Mouse (Mus musculus) G1E (cell line): ENCODE data around the gene Gpr153. TPM values are rescaled to one million over a fixed set of nuclear protein-coding genes. Genes with fewer than 3 reads are reported as not detected.
A peak's percentile ranks its signal among the peaks of the same experiment; 100 is the strongest.

Experiments used
- ATAC-seq: 2 replicates; pipeline ENCODE4 v1.8.0; 2016; ENCODE audit warnings: mild to moderate bottlenecking; ENCODE audit not compliant: insufficient number of reproducible peaks, poor library complexity, low FRiP score, severe bottlenecking; ENCODE audit errors: extremely low read depth
- DNase-seq: peaks from one replicate; pipeline ENCODE4 v3.0.0; 2012; ENCODE audit warnings: low spot score
- H3K27me3 ChIP-seq: 2 replicates; pipeline ENCODE4 v1.6.1; 2012; ENCODE audit warnings: mild to moderate bottlenecking, low read length, inconsistent platforms; ENCODE audit not compliant: insufficient read depth
- H3K36me3 ChIP-seq: replicated peaks from 2 replicates; pipeline ENCODE3; 2012; ENCODE audit warnings: mild to moderate bottlenecking, inconsistent platforms
- H3K4me1 ChIP-seq: 2 replicates; pipeline ENCODE4 v1.6.1; 2012; ENCODE audit warnings: low read depth, low read length, inconsistent platforms, mixed read lengths; ENCODE audit not compliant: insufficient read depth
- H3K4me3 ChIP-seq: 2 replicates; pipeline ENCODE4 v1.5.1; 2012; ENCODE audit warnings: low read depth, mild to moderate bottlenecking, inconsistent platforms, low read length, moderate library complexity, mixed read lengths
- H3K9me3 ChIP-seq: replicated peaks from 2 replicates; pipeline ENCODE4 v1.6.1; 2012; ENCODE audit warnings: inconsistent platforms
- CTCF ChIP-seq: IDR thresholded peaks from 2 replicates; pipeline ENCODE4 v1.5.1; 2012; ENCODE audit warnings: low read depth, low read length, inconsistent platforms, mixed read lengths
- GATA1 ChIP-seq: IDR thresholded peaks from 2 replicates; pipeline ENCODE4 v1.6.1; 2012; ENCODE audit warnings: borderline replicate concordance, low read length, inconsistent platforms, mixed read lengths
- GATA2 ChIP-seq: IDR thresholded peaks from 2 replicates; pipeline ENCODE4 v1.6.1; 2012; ENCODE audit warnings: low read depth, low read length, inconsistent platforms, borderline replicate concordance
- POLR2AphosphoS5 ChIP-seq: IDR thresholded peaks from 2 replicates; pipeline ENCODE4 v1.6.1; 2012; ENCODE audit warnings: low read depth, low read length, inconsistent platforms; ENCODE audit not compliant: insufficient replicate concordance
- TAL1 ChIP-seq: conservative IDR thresholded peaks from 2 replicates; pipeline ENCODE4 v1.6.1; 2012; ENCODE audit warnings: low read depth, low read length, inconsistent platforms, mixed read lengths
- polyA plus RNA-seq: library from polyadenylated mRNA; stranded (reverse); fragments of >175 nt; gene quantifications from 2 replicates; pipeline ENCODE4 v1.2.3, GENCODE M21; 2012
- total RNA-seq, 2 experiments: library from RNA; stranded (forward) in 1 of 2; stranded (reverse) in 1 of 2; fragments of 200-1000 nt in 1 of 2; fragments of >200 nt in 1 of 2; fragmentation: Nextera tagmentation in 1 of 2; gene quantifications; 2 replicates each; pipeline ENCODE4 v1.2.3; 2014 to 2017

The Gpr153 gene
- total and polyA plus RNA-seq, 3 experiments, result 0.05 to 0.09 TPM; not detected in 1

DNA sequence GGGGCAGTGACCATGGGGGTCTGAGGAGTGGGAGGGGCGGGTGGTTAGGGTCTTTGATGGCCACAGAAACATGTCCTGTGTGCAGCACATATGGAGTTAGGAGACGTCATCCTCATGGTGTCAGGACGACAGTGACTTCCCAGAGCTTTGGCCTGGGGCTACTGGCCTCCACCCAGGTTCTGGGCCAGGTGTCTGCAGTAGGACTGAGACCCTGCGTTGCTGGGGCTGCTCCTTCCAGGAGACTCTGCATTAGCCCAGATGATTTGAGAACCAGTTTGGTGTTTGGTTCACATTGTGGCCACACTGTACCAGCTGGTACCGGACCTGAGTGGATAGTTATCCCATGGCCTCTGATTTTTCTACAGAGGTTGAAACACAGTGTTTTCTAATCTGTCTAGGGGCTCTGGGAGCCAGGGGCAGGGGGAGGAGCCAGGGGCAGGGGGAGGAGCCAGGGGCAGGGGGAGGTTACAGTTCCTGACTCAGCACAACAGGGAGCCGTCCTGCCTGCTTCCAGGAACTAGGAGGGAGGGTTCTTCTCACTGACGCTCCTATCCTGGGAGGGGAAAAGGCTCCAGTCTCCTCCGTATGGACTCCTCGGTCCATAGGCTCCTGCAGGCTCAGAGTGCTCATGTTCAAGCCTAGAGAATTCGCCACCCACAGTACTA is 10.4 kb upstream of the Gpr153 start:
- DNase-seq (peak; percentile 84), ATAC-seq (peak; percentile 77)
- no peak for TF ChIP-seq GATA2
- no peak for TF ChIP-seq CTCF
- no peak for TF ChIP-seq GATA1
- TF ChIP-seq POLR2AphosphoS5, result no peak
- no peak for TF ChIP-seq TAL1
- peaks cover 32% of the 10 kb centered on the region for H3K4me1 ChIP-seq
- H3K9me3 ChIP-seq, result no peaks in the 10 kb centered on the region
- peaks cover 92% of the 10 kb centered on the region for H3K36me3 ChIP-seq
- H3K4me3 ChIP-seq, result peak overlapping the region; percentile 2; the same call in 1 of the 2 replicates
- no peaks in the 10 kb centered on the region for H3K27me3 ChIP-seq

DNA sequence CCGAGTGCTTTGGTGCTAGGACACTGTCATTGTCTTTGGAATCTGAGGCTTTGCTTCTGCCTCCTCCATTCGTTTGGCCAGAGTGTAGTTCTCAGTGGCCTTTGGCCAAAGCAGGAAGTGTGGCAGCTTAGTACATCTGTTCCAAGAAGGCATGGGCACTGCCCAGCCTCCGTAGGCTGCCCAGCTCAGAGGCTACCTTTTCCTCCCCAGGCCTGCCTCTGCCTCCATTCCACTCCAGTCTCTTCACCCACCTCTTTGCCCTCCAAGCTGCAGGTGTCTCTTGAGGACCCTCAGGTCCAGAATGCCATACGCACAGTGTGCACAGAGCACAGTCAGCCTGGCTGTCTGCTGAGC is 9.9 kb upstream of the Gpr153 start:
- Histone ChIP-seq H3K27me3 (no peaks in the 10 kb centered on the region), H3K9me3 (no peaks in the 10 kb centered on the region), H3K36me3 (peaks cover 92% of the 10 kb centered on the region), H3K4me1 (peaks cover 32% of the 10 kb centered on the region), H3K4me3 (peak overlapping the region; percentile 2; the same call in 1 of the 2 replicates)
- DNase-seq, result no peak
- TF ChIP-seq GATA1 (no peak), TAL1 (no peak), CTCF (no peak), GATA2 (no peak), POLR2AphosphoS5 (no peak)
- ATAC-seq, result no peak

DNA sequence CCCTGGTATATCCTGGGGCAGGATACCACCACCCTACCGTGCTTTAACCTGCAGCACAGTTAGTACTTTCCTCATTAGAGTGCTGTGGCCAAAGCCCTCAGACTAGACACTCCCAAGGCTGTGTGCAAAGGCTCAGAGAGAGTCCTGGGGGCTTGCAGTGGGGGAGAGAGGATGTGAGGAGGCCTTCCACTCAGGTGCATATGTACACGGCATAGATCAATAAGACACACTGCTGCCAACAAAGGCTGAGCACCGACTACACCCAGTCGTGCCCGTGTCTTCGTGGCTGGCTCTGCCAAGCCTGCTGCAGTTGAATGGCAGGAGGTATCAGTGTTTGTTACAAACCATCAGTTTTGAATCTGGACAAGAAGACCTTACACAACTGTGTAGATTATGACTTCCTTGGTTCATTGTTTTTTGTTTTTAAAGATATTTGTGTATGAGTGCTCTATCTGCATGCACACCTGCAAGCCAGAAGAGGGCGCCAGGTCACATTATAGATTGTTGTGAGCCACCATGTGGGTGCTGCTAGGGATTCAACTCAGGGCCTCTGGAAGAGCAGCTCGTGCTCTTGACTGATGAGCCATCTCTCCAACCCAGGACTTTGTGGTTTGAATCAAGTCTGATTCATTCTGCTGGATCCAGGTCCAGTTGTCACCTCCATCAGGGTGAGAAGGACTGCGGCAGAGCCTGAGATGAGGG is 9.0 kb upstream of the Gpr153 start:
- TF ChIP-seq POLR2AphosphoS5 (no peak), GATA2 (no peak), CTCF (no peak), TAL1 (no peak), GATA1 (no peak)
- DNase-seq, result no peak
- Histone ChIP-seq H3K27me3 (no peaks in the 10 kb centered on the region), H3K36me3 (peaks cover 92% of the 10 kb centered on the region), H3K4me1 (peaks cover 32% of the 10 kb centered on the region), H3K4me3 (no peak overlapping the region), H3K9me3 (no peaks in the 10 kb centered on the region)
- ATAC-seq, result no peak

DNA sequence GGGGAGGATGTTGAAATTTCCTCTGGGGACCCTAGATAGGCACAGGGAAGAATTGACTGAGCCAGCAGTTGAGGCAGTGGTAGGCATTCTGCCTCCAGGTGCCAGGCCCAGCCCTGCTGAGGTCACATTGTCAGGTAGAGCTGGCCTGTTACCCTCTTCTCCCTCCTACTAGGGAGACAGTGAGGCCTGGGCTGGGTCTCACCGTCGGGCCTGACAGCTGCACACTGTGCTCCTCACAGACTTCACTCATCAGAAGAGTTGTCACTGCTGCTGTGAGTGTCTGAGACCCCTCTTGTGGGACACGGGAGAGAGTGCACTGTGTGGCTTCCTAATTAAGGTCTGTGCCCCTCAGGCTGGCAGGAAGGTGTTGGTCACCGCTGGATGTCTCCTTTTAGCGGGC is 8.2 kb upstream of the Gpr153 start:
- no peak for ATAC-seq
- TF ChIP-seq GATA1, result no peak
- TF ChIP-seq GATA2, result no peak
- no peak for TF ChIP-seq CTCF
- TF ChIP-seq POLR2AphosphoS5, result no peak
- no peak for TF ChIP-seq TAL1
- peaks cover 32% of the 10 kb centered on the region for H3K4me1 ChIP-seq

DNA sequence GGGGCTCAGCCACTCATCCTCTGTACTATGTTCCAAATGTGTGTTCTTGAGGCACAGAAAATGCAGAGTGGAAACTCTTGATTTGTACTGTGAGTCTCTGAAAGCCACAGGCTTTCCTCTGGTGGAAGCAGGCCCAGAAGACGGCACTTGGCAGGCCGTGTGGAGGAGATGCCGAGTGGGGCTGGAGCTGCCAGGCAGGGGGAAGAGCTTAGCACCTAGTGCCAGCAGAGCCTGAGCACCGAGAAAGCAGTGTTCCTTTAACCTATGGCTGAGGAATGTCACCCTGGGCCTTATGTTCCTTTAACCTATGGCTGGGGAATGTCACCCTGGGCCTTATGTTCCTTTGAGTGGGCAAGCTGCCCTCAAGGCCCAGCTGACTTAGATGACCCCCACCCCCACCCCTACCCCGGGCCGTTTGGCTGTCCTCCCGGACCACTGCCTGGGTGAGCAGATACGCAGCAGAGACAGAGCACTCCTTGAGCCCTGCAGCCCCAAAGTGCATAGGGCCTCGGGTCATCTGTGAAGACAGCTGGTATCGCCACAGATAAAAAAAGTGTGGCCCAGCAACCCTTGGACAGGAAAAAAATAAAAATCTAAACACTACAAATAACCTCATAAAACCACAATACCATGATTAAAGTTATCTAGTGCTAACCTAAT is 7.7 kb upstream of the Gpr153 start:
- Histone ChIP-seq H3K9me3 (no peaks in the 10 kb centered on the region), H3K36me3 (peaks cover 92% of the 10 kb centered on the region), H3K4me1 (peaks cover 32% of the 10 kb centered on the region), H3K27me3 (no peaks in the 10 kb centered on the region), H3K4me3 (no peak overlapping the region)
- no peak for DNase-seq
- ATAC-seq, result no peak
- no peak for TF ChIP-seq GATA2
- no peak for TF ChIP-seq GATA1
- no peak for TF ChIP-seq TAL1
- TF ChIP-seq POLR2AphosphoS5, result no peak
- no peak for TF ChIP-seq CTCF

More for the DNA sequence above, 8.2 kb upstream of the Gpr153 start:
- Histone ChIP-seq H3K36me3 (peaks cover 92% of the 10 kb centered on the region), H3K4me3 (no peak overlapping the region), H3K9me3 (no peaks in the 10 kb centered on the region), H3K27me3 (no peaks in the 10 kb centered on the region)
- DNase-seq, result no peak

DNA sequence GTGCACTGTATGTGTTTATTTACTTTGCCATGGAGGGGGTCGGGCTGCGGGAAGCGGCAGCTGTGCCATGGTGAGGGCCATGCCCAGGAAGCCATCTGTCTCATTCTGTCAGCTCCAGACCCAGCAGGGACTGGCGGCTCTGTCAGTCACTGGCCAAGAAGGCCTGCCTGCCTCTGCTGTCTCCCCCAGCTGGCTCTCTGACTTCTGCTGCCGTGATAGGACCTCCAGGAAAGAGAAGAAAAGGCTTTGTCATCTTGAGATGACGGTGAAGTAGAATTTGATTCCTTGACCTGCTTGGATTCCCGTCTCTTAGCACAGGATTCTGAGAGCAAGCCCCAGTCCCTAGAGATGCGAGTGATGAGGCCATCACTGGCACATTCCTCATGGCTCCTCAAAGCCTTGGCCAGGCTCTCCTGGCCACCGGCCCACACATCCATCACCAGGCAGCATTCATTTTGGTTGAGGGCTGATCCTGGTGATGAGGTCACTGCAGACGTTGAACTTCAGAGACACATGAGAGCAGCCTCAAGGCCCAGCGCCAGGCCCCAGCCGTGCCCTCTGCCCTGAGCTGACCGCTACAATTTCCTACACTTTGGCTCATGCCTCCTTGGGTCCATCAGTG is 6.2 kb upstream of the Gpr153 start:
- no peak for TF ChIP-seq GATA1
- no peak for TF ChIP-seq CTCF
- TF ChIP-seq TAL1, result no peak
- no peak for TF ChIP-seq POLR2AphosphoS5
- TF ChIP-seq GATA2, result no peak
- H3K4me1 ChIP-seq, result peaks cover 21% of the 10 kb centered on the region
- H3K9me3 ChIP-seq, result no peaks in the 10 kb centered on the region
- no peak overlapping the region for H3K4me3 ChIP-seq
- no peak for DNase-seq
- ATAC-seq, result no peak
- peaks cover 92% of the 10 kb centered on the region for H3K36me3 ChIP-seq
- no peaks in the 10 kb centered on the region; the same call in 1 of the 2 replicates for H3K27me3 ChIP-seq
